Mouse (Mus musculus) small intestine, adult 2 months (tissue): ENCODE data around the gene Apol8.
A peak's percentile ranks its signal among the peaks of the same experiment; 100 is the strongest.

Experiments used
- CTCF ChIP-seq: fragments of 200-500 bp; IDR thresholded peaks from 2 replicates; pipeline ENCODE4 v1.5.1; 2012; ENCODE audit warnings: low read depth, mild to moderate bottlenecking, control low read depth, inconsistent platforms, low read length, moderate library complexity, mixed read lengths; ENCODE audit not compliant: insufficient replicate concordance, insufficient read length; ENCODE audit errors: extremely low read depth
- POLR2A ChIP-seq: fragments of 200-500 bp; IDR thresholded peaks from 2 replicates; pipeline ENCODE4 v1.6.1; 2012; ENCODE audit warnings: low read depth, mild to moderate bottlenecking, control low read depth, inconsistent platforms, low read length, moderate library complexity

DNA sequence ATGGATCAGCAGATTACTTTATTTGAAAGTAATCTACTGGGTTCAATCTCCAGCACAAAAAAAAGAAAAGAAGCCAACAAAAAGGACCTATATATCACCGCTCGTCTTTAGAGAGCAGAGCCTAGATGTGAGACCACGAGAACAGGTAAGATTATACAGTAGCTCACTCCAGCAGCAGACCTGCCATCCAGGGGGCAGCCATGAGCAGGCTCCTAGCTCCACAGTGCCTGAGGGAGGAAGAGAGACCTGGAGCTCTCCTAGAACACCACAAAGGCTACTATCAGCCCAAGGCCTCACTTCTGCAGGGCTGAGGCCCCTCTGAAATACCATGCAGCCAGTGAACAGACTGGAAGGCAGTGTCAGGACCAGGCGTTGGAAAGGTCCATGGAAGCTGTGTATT lies 46.2 kb upstream of the Apol8 start:
- TF ChIP-seq POLR2A = no peak
- TF ChIP-seq CTCF = peak; percentile 35; the same call in 1 of the 2 replicates
